Mouse (Mus musculus) limb, embryonic 15.5 days (tissue): ENCODE data around the gene Fbln2. TPM values are rescaled to one million over a fixed set of nuclear protein-coding genes. Genes with fewer than 3 reads are reported as not detected.

Source experiments
- ATAC-seq: fragments of 200-750 bp; cut with Nextera tagmentation; 2 replicates; pipeline ENCODE4 v1.8.0; 2017; ENCODE audit warnings: low read depth, moderate TSS enrichment; ENCODE audit not compliant: insufficient number of reproducible peaks, low FRiP score, low TSS enrichment
- H3K27ac ChIP-seq: fragments of 300-500 bp; sonication (generic); 2 replicates; pipeline ENCODE4 v1.5.1; 2015; ENCODE audit warnings: moderate library complexity, mild to moderate bottlenecking, inconsistent platforms
- H3K27me3 ChIP-seq: fragments of 300-500 bp; sonication (generic); 2 replicates; pipeline ENCODE4 v1.6.1; 2015; ENCODE audit warnings: inconsistent platforms
- H3K36me3 ChIP-seq: fragments of 300-500 bp; sonication (generic); 2 replicates; pipeline ENCODE4 v1.6.1; 2015; ENCODE audit warnings: inconsistent platforms
- H3K4me1 ChIP-seq: fragments of 300-500 bp; sonication (generic); 2 replicates; pipeline ENCODE4 v1.6.1; 2015; ENCODE audit warnings: inconsistent platforms
- H3K4me2 ChIP-seq: fragments of 300-500 bp; sonication (generic); 2 replicates; pipeline ENCODE4 v1.6.1; 2015; ENCODE audit warnings: mild to moderate bottlenecking, inconsistent platforms
- H3K4me3 ChIP-seq: fragments of 300-500 bp; sonication (generic); 2 replicates; pipeline ENCODE4 v1.5.1; 2015; ENCODE audit warnings: mild to moderate bottlenecking, inconsistent platforms
- H3K9ac ChIP-seq: fragments of 300-500 bp; sonication (generic); 2 replicates; pipeline ENCODE4 v1.6.1; 2015; ENCODE audit warnings: inconsistent platforms
- H3K9me3 ChIP-seq: fragments of 300-500 bp; sonication (generic); 2 replicates; pipeline ENCODE4 v1.6.1; 2016; ENCODE audit warnings: inconsistent platforms
- WGBS: fragments of 180-500 bp; shearing (Covaris S2); methylation state at CpG from one replicate; pipeline ENCODE4 v1.1.7; 2015; 5-methylcytosine and 5-hydroxymethylcytosine counted together
- polyA plus RNA-seq: library from polyadenylated mRNA; unstranded; fragments of >200 nt; fragmentation: Nextera tagmentation; extraction: Ambion mirVana; gene quantifications from 2 replicates; pipeline ENCODE4 v1.2.1, GENCODE M21; 2015

Fbln2 gene
- polyA plus RNA-seq, 1 experiment from 2014 or later = 297 TPM

- H3K9me3 ChIP-seq = peaks cover 4% of the 10 kb centered on the region; the same call in 1 of the 2 replicates
- ATAC-seq = no peak
- H3K27ac ChIP-seq = no peak overlapping the region
- H3K4me2 ChIP-seq = no peak overlapping the region
- H3K9ac ChIP-seq = no peak overlapping the region
- H3K4me3 ChIP-seq = no peak overlapping the region
- H3K27me3 ChIP-seq = no peaks in the 10 kb centered on the region
- peaks cover 45% of the 10 kb centered on the region for H3K36me3 ChIP-seq
- H3K4me1 ChIP-seq = peaks cover 14% of the 10 kb centered on the region
- 97% methylated on average over 1 of the region's 1 CpGs for WGBS
These were observed 37.5 kb downstream of the Fbln2 start for GRCm38 (mm10) chr6:91249797-91250196.

- Histone ChIP-seq H3K9me3 (no peaks in the 10 kb centered on the region), H3K4me1 (no peaks in the 10 kb centered on the region), H3K4me2 (no peak overlapping the region), H3K9ac (no peak overlapping the region), H3K36me3 (peaks cover 72% of the 10 kb centered on the region), H3K4me3 (no peak overlapping the region), H3K27ac (no peak overlapping the region), H3K27me3 (no peaks in the 10 kb centered on the region)
- no peak for ATAC-seq
- 76% methylated on average over 16 of the region's 16 CpGs for WGBS
These were observed 47.3 kb downstream of the Fbln2 start for GRCm38 (mm10) chr6:91259440-91260120.

DNA sequence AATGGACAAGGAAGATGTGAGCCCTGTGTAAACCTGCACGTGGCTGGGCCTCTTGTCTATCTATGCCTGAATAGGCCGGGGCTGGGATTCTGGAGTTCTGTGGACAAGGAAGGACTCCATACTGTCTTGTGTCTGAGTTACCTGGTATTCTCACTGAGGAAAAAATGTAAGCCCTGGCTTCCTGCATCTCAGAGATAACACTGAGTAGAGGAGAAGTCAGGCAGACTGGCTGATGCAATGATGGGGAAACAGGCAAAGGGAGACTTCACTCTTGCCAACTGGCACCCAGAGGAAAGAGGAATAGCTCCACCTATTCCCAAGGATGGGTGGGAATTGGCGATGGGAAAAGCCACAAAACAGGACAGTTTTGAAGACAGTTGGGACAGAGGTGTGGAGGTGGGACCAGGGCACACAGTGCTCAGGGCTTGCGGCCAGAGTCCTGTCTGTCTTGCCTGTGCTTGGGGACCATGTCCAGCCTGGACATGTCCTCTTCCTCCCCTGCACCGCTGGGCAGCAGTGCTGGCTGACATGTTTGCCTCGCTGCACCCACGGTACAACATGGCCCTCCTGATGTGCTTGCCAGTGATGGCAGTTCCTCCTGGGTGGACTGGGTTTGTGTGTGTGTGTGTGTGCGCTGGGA is 48.2 kb downstream of the Fbln2 start:
- peaks cover 75% of the 10 kb centered on the region for H3K36me3 ChIP-seq
- H3K9me3 ChIP-seq = no peaks in the 10 kb centered on the region
- no peak overlapping the region for H3K4me2 ChIP-seq
- whole genome bisulfite sequencing = 79% methylated on average over 8 of the region's 8 CpGs
- no peak overlapping the region for H3K9ac ChIP-seq
- no peak overlapping the region for H3K27ac ChIP-seq
- ATAC-seq = no peak
- H3K4me3 ChIP-seq = no peak overlapping the region
- no peaks in the 10 kb centered on the region for H3K27me3 ChIP-seq
- no peaks in the 10 kb centered on the region for H3K4me1 ChIP-seq

DNA sequence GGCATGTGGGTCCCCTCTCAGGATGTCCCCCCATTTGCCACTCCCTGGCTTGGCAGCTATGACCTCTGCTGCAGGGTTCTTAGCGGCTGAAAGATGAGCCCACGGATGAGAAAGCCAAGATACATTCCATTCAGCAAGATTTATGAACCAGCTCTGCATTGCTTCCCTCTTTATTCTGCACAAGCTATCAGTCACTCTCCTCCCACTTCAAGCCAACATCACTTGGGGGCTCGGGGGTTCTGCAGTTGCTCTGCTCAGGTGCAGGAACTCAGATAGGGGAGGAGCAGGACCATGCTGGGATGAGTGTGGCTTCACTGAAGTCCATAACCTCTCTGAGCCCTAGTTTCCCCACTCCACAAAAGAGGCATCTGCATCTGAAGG is 48.7 kb downstream of the Fbln2 start:
- Histone ChIP-seq H3K4me2 (no peak overlapping the region), H3K27ac (no peak overlapping the region), H3K4me3 (no peak overlapping the region), H3K9me3 (no peaks in the 10 kb centered on the region), H3K36me3 (peaks cover 74% of the 10 kb centered on the region), H3K9ac (no peak overlapping the region), H3K27me3 (no peaks in the 10 kb centered on the region), H3K4me1 (no peaks in the 10 kb centered on the region)
- no peak for ATAC-seq
- 50% methylated on average over 3 of the region's 3 CpGs for WGBS

GRCm38 (mm10) chr6:91265616-91266015 is 53.4 kb downstream of the Fbln2 start:
- no peak for ATAC-seq
- no peak overlapping the region for H3K4me2 ChIP-seq
- no peaks in the 10 kb centered on the region for H3K27me3 ChIP-seq
- no peak overlapping the region for H3K9ac ChIP-seq
- H3K4me3 ChIP-seq = no peak overlapping the region
- H3K9me3 ChIP-seq = no peaks in the 10 kb centered on the region
- H3K4me1 ChIP-seq = no peaks in the 10 kb centered on the region
- WGBS = 76% methylated on average over 12 of the region's 12 CpGs
- H3K36me3 ChIP-seq = peaks cover 74% of the 10 kb centered on the region
- no peak overlapping the region for H3K27ac ChIP-seq

- no peak overlapping the region for H3K4me2 ChIP-seq
- H3K9ac ChIP-seq = no peak overlapping the region
- no peaks in the 10 kb centered on the region for H3K27me3 ChIP-seq
- H3K27ac ChIP-seq = no peak overlapping the region
- WGBS = 68% methylated on average over 1 of the region's 1 CpGs
- peaks cover 82% of the 10 kb centered on the region for H3K36me3 ChIP-seq
- no peak overlapping the region for H3K4me3 ChIP-seq
- no peaks in the 10 kb centered on the region for H3K9me3 ChIP-seq
- no peak for ATAC-seq
- H3K4me1 ChIP-seq = no peaks in the 10 kb centered on the region
These were observed 54.4 kb downstream of the Fbln2 start for GRCm38 (mm10) chr6:91266647-91267046.

DNA sequence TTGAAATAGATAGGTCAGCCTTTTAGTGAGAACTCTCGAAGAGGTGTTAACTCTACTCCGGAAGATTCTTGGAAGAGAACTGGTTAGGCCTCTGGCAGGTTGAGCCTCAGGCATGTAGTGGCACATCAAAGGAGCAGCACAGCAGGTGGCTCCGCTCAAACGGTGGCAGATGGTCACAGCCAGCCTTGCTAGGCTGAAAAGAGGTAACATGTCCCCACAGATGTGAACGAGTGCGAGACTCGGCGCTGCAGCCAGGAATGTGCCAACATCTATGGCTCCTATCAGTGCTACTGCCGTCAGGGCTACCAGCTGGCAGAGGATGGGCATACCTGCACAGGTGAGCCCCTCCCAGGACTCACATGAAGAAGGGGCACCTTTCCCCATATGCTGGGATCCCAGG is 56.1 kb downstream of the Fbln2 start:
- H3K4me1 ChIP-seq = no peaks in the 10 kb centered on the region
- no peaks in the 10 kb centered on the region for H3K9me3 ChIP-seq

DNA sequence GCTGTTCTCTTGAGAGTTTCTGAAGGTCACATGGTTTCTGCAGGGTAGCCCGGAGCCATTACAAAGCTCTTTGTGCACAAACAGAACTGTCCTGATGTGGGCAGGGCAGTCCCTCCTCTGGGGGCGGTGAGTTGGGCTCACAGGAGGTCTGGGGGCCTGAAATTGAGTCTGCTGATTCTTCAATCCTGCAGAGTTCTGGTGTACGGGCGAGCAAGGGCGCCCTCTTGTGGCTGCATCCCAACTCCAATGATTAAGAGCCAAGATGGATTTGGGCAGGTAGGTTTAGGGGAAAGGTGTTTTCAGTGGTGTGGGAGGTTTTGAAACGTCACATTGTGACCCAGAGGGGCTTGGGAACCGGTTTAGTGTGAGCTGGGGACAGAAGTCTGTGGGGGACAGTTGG is 65.3 kb downstream of the Fbln2 start:
- ATAC-seq = no peak
- 3% methylated on average over 7 of the region's 7 CpGs for whole genome bisulfite sequencing

More for the DNA sequence above, 56.1 kb downstream of the Fbln2 start:
- H3K4me3 ChIP-seq = no peak overlapping the region
- no peak overlapping the region for H3K4me2 ChIP-seq
- ATAC-seq = no peak
- peaks cover 87% of the 10 kb centered on the region for H3K36me3 ChIP-seq
- H3K27ac ChIP-seq = no peak overlapping the region
- no peaks in the 10 kb centered on the region for H3K27me3 ChIP-seq
- 22% methylated on average over 9 of the region's 9 CpGs for WGBS
- no peak overlapping the region for H3K9ac ChIP-seq

DNA sequence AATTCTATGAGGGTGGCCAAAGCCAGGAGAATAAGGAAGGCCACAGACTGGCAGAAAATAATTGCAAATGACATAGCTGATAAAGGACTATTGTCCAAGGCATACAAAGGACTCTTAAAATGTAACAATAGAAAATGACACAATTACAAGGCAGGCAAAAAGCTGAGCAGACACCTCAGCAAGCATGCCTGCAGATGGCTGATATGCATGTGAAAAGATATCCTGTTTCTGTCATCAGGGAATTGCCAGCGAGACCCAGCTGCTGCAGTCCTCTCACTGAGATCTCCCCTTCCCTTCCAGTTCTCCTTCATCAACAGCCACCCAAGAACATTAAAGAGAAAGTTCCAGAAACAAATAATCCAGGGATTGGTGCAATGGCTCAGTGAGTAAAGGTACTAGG is 66.0 kb downstream of the Fbln2 start:
- peaks cover 14% of the 10 kb centered on the region for H3K36me3 ChIP-seq
- ATAC-seq = no peak
- H3K27me3 ChIP-seq = peaks cover 19% of the 10 kb centered on the region
- no peaks in the 10 kb centered on the region for H3K9me3 ChIP-seq
- H3K4me1 ChIP-seq = peaks cover 4% of the 10 kb centered on the region; the same call in 1 of the 2 replicates
- 55% methylated on average over 1 of the region's 1 CpGs for WGBS
- no peak overlapping the region for H3K27ac ChIP-seq
- no peak overlapping the region for H3K4me2 ChIP-seq
- H3K9ac ChIP-seq = no peak overlapping the region
- no peak overlapping the region for H3K4me3 ChIP-seq

More for the DNA sequence above, 65.3 kb downstream of the Fbln2 start:
- H3K9me3 ChIP-seq = no peaks in the 10 kb centered on the region
- peaks cover 11% of the 10 kb centered on the region for H3K27me3 ChIP-seq
- H3K4me1 ChIP-seq = peaks cover 4% of the 10 kb centered on the region; the same call in 1 of the 2 replicates
- no peak overlapping the region for H3K27ac ChIP-seq
- H3K4me2 ChIP-seq = no peak overlapping the region
- peaks cover 20% of the 10 kb centered on the region for H3K36me3 ChIP-seq
- no peak overlapping the region for H3K9ac ChIP-seq
- H3K4me3 ChIP-seq = no peak overlapping the region

DNA sequence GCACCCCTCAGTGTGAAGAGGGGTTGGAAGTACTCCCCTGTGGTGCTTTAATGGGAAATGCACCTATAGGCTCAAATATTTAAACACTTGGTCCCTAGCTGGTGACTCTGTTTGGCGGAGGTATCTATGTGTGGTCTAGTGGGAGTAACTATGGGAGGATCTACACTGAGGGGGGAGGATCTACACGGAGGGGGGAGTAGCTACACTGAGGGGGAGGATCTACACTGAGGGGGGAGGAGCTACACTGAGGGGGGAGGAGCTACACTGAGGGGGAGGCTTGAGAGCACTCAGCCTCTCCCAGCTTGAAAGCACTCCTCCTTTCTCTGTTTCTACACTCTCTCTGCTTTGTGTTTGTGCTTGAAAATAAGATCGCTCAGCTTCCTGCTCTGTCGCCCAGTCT is 67.2 kb downstream of the Fbln2 start:
- no peak overlapping the region for H3K9ac ChIP-seq
- WGBS = 36% methylated on average over 4 of the region's 4 CpGs

GRCm38 (mm10) chr6:91281206-91281605 is 69.0 kb downstream of the Fbln2 start:
- no peak overlapping the region for H3K9ac ChIP-seq
- no peak overlapping the region for H3K4me2 ChIP-seq
- ATAC-seq = no peak
- peaks cover 48% of the 10 kb centered on the region for H3K27me3 ChIP-seq
- 3% methylated on average over 6 of the region's 6 CpGs for WGBS
- no peaks in the 10 kb centered on the region for H3K9me3 ChIP-seq
- H3K4me1 ChIP-seq = peaks cover 21% of the 10 kb centered on the region
- H3K27ac ChIP-seq = no peak overlapping the region
- H3K4me3 ChIP-seq = no peak overlapping the region
- no peaks in the 10 kb centered on the region for H3K36me3 ChIP-seq

More for the DNA sequence above, 67.2 kb downstream of the Fbln2 start:
- Histone ChIP-seq H3K4me2 (no peak overlapping the region), H3K27ac (no peak overlapping the region), H3K36me3 (0 out of 2 replicates have a peak, but pooled peaks cover 2% of the 10 kb centered on the region), H3K9me3 (no peaks in the 10 kb centered on the region), H3K4me1 (peaks cover 4% of the 10 kb centered on the region; the same call in 1 of the 2 replicates), H3K27me3 (peaks cover 30% of the 10 kb centered on the region), H3K4me3 (no peak overlapping the region)
- no peak for ATAC-seq

- no peak for ATAC-seq
These were observed 69.5 kb downstream of the Fbln2 start for GRCm38 (mm10) chr6:91281747-91282146.

More at GRCm38 (mm10) chr6:91281747-91282146, 69.5 kb downstream of the Fbln2 start:
- Histone ChIP-seq H3K9me3 (no peaks in the 10 kb centered on the region), H3K4me2 (no peak overlapping the region), H3K27me3 (peaks cover 53% of the 10 kb centered on the region), H3K36me3 (no peaks in the 10 kb centered on the region), H3K4me3 (no peak overlapping the region), H3K9ac (no peak overlapping the region), H3K4me1 (peaks cover 24% of the 10 kb centered on the region), H3K27ac (no peak overlapping the region)
- WGBS = 41% methylated on average over 5 of the region's 5 CpGs
